Mouse (Mus musculus): Measurements from ENCODE around the gene Kirrel.

Kirrel gene

GRCm38 (mm10) chr3:87157297-87157696, 17.2 kb downstream of the Kirrel start:
- no peak for TF ChIP-seq GATA4 (IDR thresholded peaks at IDR 0.05; ENCODE audit: insufficient replicate concordance, low read length)

- no peak for TF ChIP-seq GATA4 (IDR thresholded peaks at IDR 0.05; ENCODE audit: insufficient replicate concordance, low read length)
Measured at GRCm38 (mm10) chr3:87154398-87155287, 19.9 kb downstream of the Kirrel start.

- TF ChIP-seq GATA4 (IDR thresholded peaks at IDR 0.05; ENCODE audit: insufficient replicate concordance, low read length): no peak
Measured at GRCm38 (mm10) chr3:87153038-87153437, 21.5 kb downstream of the Kirrel start.

- TF ChIP-seq GATA4 (IDR thresholded peaks at IDR 0.05; ENCODE audit: insufficient replicate concordance, low read length): no peak
Measured at GRCm38 (mm10) chr3:87152111-87152738, 22.3 kb downstream of the Kirrel start.

GRCm38 (mm10) chr3:87151294-87151826, 23.2 kb downstream of the Kirrel start:
- TF ChIP-seq GATA4 (IDR thresholded peaks at IDR 0.05; ENCODE audit: insufficient replicate concordance, low read length): no peak

GRCm38 (mm10) chr3:87150689-87151244, 23.8 kb downstream of the Kirrel start:
- no peak for TF ChIP-seq GATA4 (IDR thresholded peaks at IDR 0.05; ENCODE audit: insufficient replicate concordance, low read length)

GRCm38 (mm10) chr3:87150056-87150688, 24.4 kb downstream of the Kirrel start:
- no peak for TF ChIP-seq GATA4 (IDR thresholded peaks at IDR 0.05; ENCODE audit: insufficient replicate concordance, low read length)

- TF ChIP-seq GATA4 (IDR thresholded peaks at IDR 0.05; ENCODE audit: insufficient replicate concordance, low read length): no peak
Measured at GRCm38 (mm10) chr3:87149425-87149824, 25.1 kb downstream of the Kirrel start.

- no peak for TF ChIP-seq GATA4 (IDR thresholded peaks at IDR 0.05; ENCODE audit: insufficient replicate concordance, low read length)
Measured at GRCm38 (mm10) chr3:87144476-87145240, 29.9 kb downstream of the Kirrel start.

- no peak for TF ChIP-seq GATA4 (IDR thresholded peaks at IDR 0.05; ENCODE audit: insufficient replicate concordance, low read length)
Measured at GRCm38 (mm10) chr3:87140284-87140683, 34.3 kb downstream of the Kirrel start.

GRCm38 (mm10) chr3:87136782-87137181, 37.8 kb downstream of the Kirrel start:
- TF ChIP-seq GATA4 (IDR thresholded peaks at IDR 0.05; ENCODE audit: insufficient replicate concordance, low read length): no peak

- TF ChIP-seq GATA4 (IDR thresholded peaks at IDR 0.05; ENCODE audit: insufficient replicate concordance, low read length): no peak
Measured at GRCm38 (mm10) chr3:87134951-87135350, 39.6 kb downstream of the Kirrel start.

GRCm38 (mm10) chr3:87131694-87132347, 42.7 kb downstream of the Kirrel start:
- TF ChIP-seq GATA4 (IDR thresholded peaks at IDR 0.05; ENCODE audit: insufficient replicate concordance, low read length): no peak

GRCm38 (mm10) chr3:87130933-87131332, 43.6 kb downstream of the Kirrel start:
- TF ChIP-seq GATA4 (IDR thresholded peaks at IDR 0.05; ENCODE audit: insufficient replicate concordance, low read length): no peak

Measured in liver, adult (tissue).